Mouse (Mus musculus) myocyte (in vitro differentiated cells): ENCODE measurements around the gene Aff4.

Source experiments
- E2F4 ChIP-seq: IDR thresholded peaks from one replicate; pipeline ENCODE4 v1.6.1; 2011; ENCODE audit warnings: mild to moderate bottlenecking, control low read depth, moderate library complexity; ENCODE audit not compliant: insufficient read depth
- POLR2A ChIP-seq: IDR thresholded peaks from one replicate; pipeline ENCODE4 v1.6.1; 2011; ENCODE audit warnings: low read depth, mild to moderate bottlenecking, control low read depth, moderate library complexity; ENCODE audit not compliant: insufficient read length
- POLR2AphosphoS2 ChIP-seq: IDR thresholded peaks from one replicate; pipeline ENCODE4 v1.6.1; 2011; ENCODE audit warnings: low read depth, control low read depth; ENCODE audit not compliant: insufficient read length
- TCF12 ChIP-seq: IDR thresholded peaks from one replicate; pipeline ENCODE4 v1.6.1; 2011; ENCODE audit warnings: mild to moderate bottlenecking, control low read depth; ENCODE audit not compliant: poor library complexity, insufficient read depth, severe bottlenecking

- TF ChIP-seq POLR2A (no peak), POLR2AphosphoS2 (no peak), E2F4 (no peak), TCF12 (no peak)
These were observed 46.4 kb upstream of the Aff4 start for GRCm38 (mm10) chr11:53304044-53304840.
